Mouse (Mus musculus) kidney, postnatal 25 days (tissue): ENCODE data around the gene Ngp.
"Not testable (repeated sequence)": the region's sequence is repeated elsewhere in the genome, so short reads cannot be mapped to it uniquely, and the experiment has no call there.

ENCODE experiments used
- DNase-seq, 2 experiments: peaks; one replicate each; pipeline ENCODE4 v3.0.0; 2021; ENCODE audit warnings: mixed read lengths in 2 of 2

Gene Ngp

GRCm38 (mm10) chr9:110419511-110420112 is at the start of gene Ngp:
Gene Ngp, plus strand, starts transcription at chr9:110419747.
- no peak for DNase-seq

DNA sequence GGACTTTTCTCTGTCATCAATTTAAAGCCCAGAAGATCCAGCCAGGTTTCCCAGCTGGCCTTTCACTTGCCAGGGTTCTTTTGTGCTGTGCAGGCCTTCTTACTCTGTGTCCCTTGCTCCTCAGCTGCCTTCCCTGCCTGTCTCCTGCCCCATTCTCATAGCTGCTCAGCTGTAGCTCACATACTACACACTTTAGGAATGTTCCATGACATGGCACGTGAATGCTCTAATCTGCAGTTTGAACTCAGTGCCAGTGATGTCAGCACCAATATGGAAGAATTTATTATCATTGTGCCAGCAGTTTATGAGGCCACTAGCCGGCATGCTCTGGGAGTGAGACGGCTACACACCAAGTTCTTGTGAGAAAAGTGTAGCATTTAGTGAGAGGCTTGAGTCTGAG is 49.7 kb upstream of the Ngp start:
- DNase-seq: no peak

DNA sequence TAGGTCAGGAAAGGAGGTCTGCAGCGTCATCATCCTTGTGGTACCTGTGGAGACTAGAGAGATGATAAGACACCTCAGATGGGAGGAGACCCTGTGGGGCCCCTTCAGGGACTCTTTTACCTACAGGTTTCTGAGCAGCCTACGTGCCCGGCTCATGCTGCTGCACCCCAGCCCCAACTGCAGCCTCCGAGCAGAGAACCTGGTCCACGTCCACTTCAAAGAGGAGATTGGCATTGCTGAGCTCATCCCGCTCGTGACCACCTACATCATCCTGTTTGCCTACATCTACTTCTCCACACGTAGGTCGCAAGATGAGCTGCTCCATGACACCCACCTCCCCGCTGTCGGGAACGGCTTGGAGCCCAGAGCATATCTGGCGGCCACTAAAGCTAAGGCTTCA is 45.7 kb upstream of the Ngp start:
- DNase-seq: peak in 1 of 2 experiments; percentile 31

GRCm38 (mm10) chr9:110375668-110376067 is 43.9 kb upstream of the Ngp start:
- no peak for DNase-seq

DNA sequence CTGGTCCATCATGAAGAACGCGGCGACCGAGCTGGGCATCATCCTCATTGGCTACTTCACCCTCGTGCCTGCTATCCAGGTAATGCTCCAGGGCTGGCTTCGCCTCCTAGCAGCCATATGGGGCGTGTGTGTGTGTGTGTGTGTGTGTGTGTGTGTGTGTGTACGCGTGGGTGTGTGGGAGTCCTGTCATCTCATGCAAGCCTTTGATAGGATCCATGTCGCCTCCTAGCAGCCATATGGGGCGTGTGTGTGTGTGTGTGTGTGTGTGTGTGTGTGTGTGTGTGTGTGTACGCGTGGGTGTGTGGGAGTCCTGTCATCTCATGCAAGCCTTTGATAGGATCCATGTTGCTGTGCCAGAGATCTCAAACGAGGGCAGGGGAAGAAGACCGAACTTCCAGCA is 41.9 kb upstream of the Ngp start:
- DNase-seq: not testable (repeated sequence)

- DNase-seq: peak in 1 of 2 experiments; percentile 29
These were observed 40.2 kb upstream of the Ngp start for GRCm38 (mm10) chr9:110379361-110379760.

DNA sequence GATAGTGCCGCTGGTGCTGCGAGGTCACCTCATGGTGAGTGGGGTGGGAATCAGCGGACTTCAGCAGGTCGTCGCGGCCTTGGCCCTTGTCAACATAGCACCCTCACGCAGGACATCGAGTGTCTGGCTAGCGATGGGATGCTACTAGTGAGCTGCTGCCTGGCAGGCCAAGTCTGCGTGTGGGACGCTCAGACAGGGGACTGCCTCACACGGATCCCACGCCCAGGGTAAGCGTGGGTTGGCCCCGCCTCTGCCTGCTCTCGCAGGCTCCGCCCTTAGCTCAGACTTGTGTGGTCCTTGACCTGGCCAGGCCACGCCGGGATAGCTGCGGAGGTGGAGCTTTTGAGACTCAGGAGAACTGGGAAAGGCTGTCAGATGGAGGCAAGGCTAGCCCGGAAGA is 38.9 kb upstream of the Ngp start:
- DNase-seq: peak in 1 of 2 experiments; percentile 41

DNA sequence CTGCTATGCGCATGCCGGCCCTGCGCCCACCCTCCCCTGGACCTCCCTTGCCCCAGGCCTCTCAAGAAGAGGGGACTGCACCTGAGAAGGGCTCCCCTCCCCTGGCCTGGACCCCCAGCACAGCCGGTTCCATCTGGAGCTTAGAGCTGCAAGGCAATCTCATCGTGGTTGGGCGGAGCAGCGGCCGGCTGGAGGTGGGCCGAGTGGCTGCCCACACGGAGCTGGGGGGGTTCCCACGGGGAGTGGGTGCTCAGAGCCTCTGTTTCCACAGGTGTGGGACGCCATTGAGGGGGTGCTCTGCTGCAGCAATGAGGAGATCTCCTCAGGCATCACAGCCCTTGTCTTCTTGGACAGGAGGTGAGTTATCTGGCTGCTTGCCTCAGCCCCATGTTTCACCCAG is 38.3 kb upstream of the Ngp start:
- DNase-seq: peak in 1 of 2 experiments; percentile 34

GRCm38 (mm10) chr9:110384369-110384929 is 35.1 kb upstream of the Ngp start:
- DNase-seq: no peak

GRCm38 (mm10) chr9:110388011-110388410 is 31.5 kb upstream of the Ngp start:
- DNase-seq: no peak

- no peak for DNase-seq
These were observed 28.7 kb upstream of the Ngp start for GRCm38 (mm10) chr9:110390843-110391242.

DNA sequence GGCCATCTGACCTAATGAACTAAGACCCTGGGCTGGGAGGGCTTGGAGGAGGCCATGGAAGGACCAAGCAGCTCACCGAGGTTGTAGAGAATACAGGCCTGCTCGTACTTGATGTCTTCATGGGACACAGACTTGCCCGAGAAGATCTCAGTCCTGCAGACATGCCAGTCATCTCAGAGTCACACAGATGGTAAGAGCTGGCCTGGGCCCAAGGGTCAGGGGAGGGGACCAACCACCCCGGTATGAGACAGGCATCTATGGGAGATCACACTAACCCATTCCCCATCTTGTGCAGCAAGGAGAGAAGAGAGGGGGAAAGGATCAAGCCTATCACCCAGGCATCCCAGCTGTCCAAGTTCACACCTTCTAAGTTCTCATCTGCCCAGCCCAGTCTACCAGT is 26.3 kb upstream of the Ngp start:
- DNase-seq: no peak

DNA sequence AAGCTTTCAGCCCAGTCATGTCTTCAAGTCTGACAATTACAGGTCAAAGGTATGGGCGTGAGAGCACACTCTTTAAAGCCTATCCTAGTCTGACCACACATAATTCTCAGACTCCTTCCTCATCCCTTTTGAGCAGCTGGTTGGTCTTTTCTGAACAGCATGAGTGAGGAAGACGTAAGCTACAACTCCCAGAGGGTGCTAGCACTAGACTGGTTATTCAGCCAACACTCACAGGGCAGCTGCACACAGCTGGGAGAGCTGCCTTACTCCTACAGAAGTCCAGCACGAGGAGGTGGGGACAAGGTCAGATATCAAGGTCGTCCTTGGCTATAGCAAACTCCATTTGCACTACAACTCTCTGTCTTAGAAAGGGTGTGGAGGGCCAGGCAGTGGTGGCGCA is 18.9 kb upstream of the Ngp start:
- no peak for DNase-seq

- no peak for DNase-seq
These were observed 16.8 kb upstream of the Ngp start for GRCm38 (mm10) chr9:110402731-110403130.

- not testable (repeated sequence) for DNase-seq
These were observed 16.3 kb upstream of the Ngp start for GRCm38 (mm10) chr9:110403240-110403639.

DNA sequence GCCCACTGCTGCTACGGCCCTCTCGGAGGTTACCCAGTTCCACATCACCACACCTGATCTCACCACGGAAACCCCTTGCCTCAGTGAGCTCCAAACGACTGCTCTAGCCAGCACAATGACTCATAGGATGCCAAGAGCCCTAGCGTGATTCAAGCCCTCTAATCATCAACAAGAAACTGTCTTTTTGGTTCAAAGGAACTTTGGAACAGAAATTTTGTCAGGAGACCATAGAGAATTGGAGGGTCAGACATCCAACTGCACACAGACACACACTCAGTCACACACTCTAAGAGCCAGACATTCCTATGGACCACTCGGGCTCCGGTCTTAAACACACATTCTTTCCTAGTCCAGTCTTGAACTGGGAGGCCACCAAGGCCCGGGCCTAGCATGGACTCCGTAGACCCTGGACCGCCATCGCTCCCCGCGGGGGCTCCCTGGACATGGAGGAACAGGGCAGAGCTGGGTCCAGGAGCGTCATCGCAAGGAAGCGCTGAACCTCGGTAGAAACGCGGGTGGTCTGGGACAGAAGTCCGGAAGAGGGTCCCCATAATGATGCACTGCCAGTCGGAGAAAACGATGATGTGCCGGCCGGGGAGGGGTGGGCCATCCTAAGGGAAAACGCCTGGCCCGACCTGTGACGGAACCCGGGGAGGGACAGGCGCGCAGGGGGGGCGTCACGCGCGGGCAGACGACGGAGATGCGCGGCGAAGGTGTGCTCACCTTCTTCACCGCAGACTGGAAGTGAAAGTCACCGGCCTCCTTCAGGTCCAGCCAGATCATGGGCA is 12.0 kb upstream of the Ngp start:
- DNase-seq: no peak

- peak; percentile 96 to 98 for DNase-seq
These were observed 11.3 kb upstream of the Ngp start, which contains the start of gene Ptpn23 for GRCm38 (mm10) chr9:110408099-110408773. Gene Ptpn23, minus strand, starts transcription at chr9:110408213.

DNA sequence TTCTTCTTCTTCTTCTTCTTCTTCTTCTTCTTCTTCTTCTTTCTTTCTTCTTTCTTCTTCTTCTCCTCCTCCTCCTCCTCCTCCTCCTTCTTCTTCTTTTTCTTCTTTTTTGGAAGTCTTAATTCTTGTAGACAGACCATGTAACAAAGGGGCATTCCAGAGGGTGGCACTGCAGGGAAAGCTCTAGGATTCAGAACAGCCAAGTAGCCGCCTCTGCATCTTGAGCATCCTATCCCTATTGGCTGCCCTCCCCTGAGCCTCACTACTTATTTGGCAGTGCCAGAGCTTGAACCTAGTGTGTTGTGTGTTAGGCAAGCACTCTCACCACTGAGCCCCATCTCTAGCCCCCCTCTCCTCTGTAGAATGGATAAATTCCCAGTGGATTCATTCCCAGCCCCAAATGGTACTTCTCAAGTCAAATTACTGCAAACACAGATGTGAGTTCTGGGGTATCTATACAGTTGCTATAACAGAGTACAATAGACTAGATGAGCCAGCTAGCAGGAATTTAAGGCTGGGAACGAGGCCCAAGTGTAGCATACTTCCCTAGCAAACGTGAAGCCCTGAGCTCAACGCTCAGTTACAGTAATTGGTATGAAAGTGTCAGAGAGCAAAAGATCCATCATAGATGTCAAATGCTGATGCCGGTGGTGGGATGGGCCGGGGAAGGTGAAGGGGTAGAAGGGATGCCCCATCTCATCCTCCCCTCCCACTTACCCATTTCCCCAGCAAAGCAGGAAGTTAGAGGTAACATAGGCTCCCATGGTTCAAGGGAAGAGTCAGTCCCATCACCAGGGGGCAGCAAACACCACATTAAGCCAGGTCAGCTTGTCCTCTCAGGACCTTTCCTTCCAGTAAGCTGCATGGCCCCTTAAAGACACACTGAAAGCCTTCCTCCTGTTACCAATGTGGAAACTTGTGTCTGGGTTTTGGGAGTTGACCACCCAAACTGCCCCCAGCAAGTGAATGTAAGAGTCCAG is 8.3 kb upstream of the Ngp start:
- peak; percentile 88 to 91 for DNase-seq

DNA sequence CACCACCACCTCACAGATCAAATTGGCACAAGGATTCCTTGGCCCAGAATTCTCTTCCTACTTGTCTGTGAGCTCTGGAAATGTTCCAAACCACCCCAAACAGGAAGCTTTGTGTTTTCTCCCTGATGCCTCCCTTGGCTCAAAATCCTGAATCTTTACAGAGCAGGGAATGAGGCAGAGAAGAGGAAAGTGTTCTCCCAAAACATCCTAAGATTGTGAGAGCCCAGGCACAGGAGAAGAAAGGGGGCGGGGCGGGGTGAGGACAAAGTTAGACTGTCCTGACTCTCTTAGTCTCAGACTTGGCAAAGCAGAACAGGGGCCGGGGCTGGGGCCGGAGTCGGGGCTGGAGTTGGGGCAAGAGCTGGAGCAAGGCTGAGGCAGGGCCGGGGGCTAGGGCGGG is 6.6 kb upstream of the Ngp start:
- DNase-seq: no peak

GRCm38 (mm10) chr9:110413785-110414184 is 5.8 kb upstream of the Ngp start:
- peak; percentile 67 to 74 for DNase-seq

- DNase-seq: no peak
These were observed 11.7 kb downstream of the Ngp start for GRCm38 (mm10) chr9:110431241-110431640.

DNA sequence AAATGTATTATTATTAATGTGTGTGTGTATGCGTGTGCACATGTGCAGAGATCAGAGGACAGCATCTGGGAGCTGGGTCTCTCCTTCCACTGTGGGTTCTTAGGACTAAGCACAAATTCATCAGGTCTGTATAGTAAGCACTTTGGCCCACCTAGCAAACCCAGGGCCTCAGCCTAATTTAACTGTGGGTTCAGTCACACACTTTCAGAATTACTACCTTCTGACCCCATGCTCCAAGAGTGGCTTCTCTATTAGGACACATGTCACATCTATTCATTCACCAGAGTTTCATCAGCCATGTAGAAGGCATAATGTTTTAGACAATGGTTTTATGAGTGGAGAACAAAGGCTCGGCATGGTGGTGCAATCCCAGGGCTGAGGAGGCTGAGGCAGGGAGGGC is 13.5 kb downstream of the Ngp start:
- peak in 1 of 2 experiments; percentile 3 for DNase-seq
